Comparison of ENCODE assay signal across 19 mouse cellular contexts in genomic region chr13:58655552-58655951, GRCm38 (mm10). TPM values are rescaled to one million over a fixed set of nuclear protein-coding genes. Genes with fewer than 3 reads are reported as not detected.
DNase-seq lines count a peak whose midpoint lies in the region; ATAC-seq and TF ChIP-seq lines count a peak whose summit lies in the region.
"Had no signal": no experiment of that assay in that cellular context is flagged by ENCODE, and none has a peak within 500 bp of the region (broad histone marks: within the 10 kb centered on the region; RNA-seq: fewer than 3 reads in every experiment).

No protein-coding gene starts in this region.

- 85% methylated on average over 10 of the region's 10 CpGs for WGBS in kidney, postnatal 0 days
- 84% methylated on average over 10 of the region's 10 CpGs for WGBS in kidney, embryonic 16.5 days
- 82% methylated on average over 10 of the region's 10 CpGs for WGBS in thymus, adult 2 months

- no peaks in the 10 kb centered on the region for H3K36me3 ChIP-seq in kidney, postnatal 0 days (ENCODE audit: insufficient read depth, low read length)
- H3K36me3 ChIP-seq in kidney, embryonic 16.5 days (ENCODE audit: insufficient read depth, low read length): no peaks in the 10 kb centered on the region
- no peaks in the 10 kb centered on the region for H3K36me3 ChIP-seq in thymus, adult 2 months (ENCODE audit: control insufficient read depth, insufficient read depth, low read length)
- H3K36me3 ChIP-seq: limb, embryonic 12.5 days; neural tube, embryonic 13.5 days had no signal

- no peak overlapping the region for H3K4me2 ChIP-seq in kidney, postnatal 0 days (ENCODE audit: low read length)
- no peak overlapping the region for H3K4me2 ChIP-seq in kidney, embryonic 16.5 days (replicated peaks; ENCODE audit: low read depth, low read length)
- H3K4me2 ChIP-seq: limb, embryonic 12.5 days; neural tube, embryonic 13.5 days had no signal

- TF ChIP-seq POLR2A in thymus, adult 2 months (IDR thresholded peaks at IDR 0.05; ENCODE audit: control insufficient read depth, extremely low read depth, insufficient read depth, low read length, poor library complexity): no peak

- no peak for ATAC-seq in CD4-positive, CD25-positive, alpha-beta regulatory T cell, adult 4 months
- no peak for ATAC-seq in kidney, postnatal 0 days (replicated peaks; ENCODE audit: low FRiP score, low read depth)
- no peak for ATAC-seq in kidney, embryonic 16.5 days (ENCODE audit: low FRiP score, low TSS enrichment)

- H3K9me3 ChIP-seq in kidney, postnatal 0 days (replicated peaks; ENCODE audit: low read length): no peaks in the 10 kb centered on the region
- no peaks in the 10 kb centered on the region for H3K9me3 ChIP-seq in kidney, embryonic 16.5 days (ENCODE audit: low read length)
- H3K9me3 ChIP-seq: neural tube, embryonic 13.5 days had no signal

- peak; percentile 3 for DNase-seq in CD4-positive, CD25-positive, alpha-beta regulatory T cell, adult 2 months (ENCODE audit: low read depth, low spot score)
- no peak for DNase-seq in kidney, postnatal 0 days (ENCODE audit: low spot score)
- DNase-seq in thymus, postnatal 4 days: peak; percentile 38
- DNase-seq in thymus, adult 2 months: no peak
- DNase-seq in testis, postnatal 14 days (ENCODE audit: low spot score): peak; percentile 65
- DNase-seq in frontal cortex, postnatal 25 days (ENCODE audit: low spot score in 2 of 2): no peak
- DNase-seq: adrenal gland, adult 8-10 months; cerebellum, postnatal 36 days; heart, postnatal 36 days; kidney, postnatal 10 days; layer of hippocampus, postnatal 36 days; lung, postnatal 36 days; midbrain, embryonic 14.5 days; thymus, adult 18-20 months had no signal

- H3K9ac ChIP-seq in kidney, postnatal 0 days (ENCODE audit: low read depth, low read length): no peak overlapping the region
- H3K9ac ChIP-seq in kidney, embryonic 16.5 days (replicated peaks; ENCODE audit: low read length): no peak overlapping the region
- H3K9ac ChIP-seq: limb, embryonic 12.5 days; neural tube, embryonic 13.5 days had no signal

- TF ChIP-seq CTCF in kidney, postnatal 0 days (IDR thresholded peaks at IDR 0.05; ENCODE audit: low read depth): peak; percentile 35; the same call in 1 of the 2 replicates
- no peak for TF ChIP-seq CTCF in thymus, adult 2 months (IDR thresholded peaks at IDR 0.05; ENCODE audit: borderline replicate concordance, control insufficient read depth, extremely low read depth, insufficient read depth, low read length, poor library complexity)

- no peaks in the 10 kb centered on the region for H3K27me3 ChIP-seq in kidney, postnatal 0 days (ENCODE audit: insufficient read depth, low read length)
- H3K27me3 ChIP-seq in kidney, embryonic 16.5 days (ENCODE audit: insufficient read depth, low read length): no peaks in the 10 kb centered on the region
- no peaks in the 10 kb centered on the region for H3K27me3 ChIP-seq in thymus, adult 2 months (ENCODE audit: control insufficient read depth, insufficient read depth, low read length)
- H3K27me3 ChIP-seq: neural tube, embryonic 13.5 days had no signal

- no peak overlapping the region for H3K4me3 ChIP-seq in kidney, postnatal 0 days (replicated peaks; ENCODE audit: low read depth, low read length)
- no peak overlapping the region for H3K4me3 ChIP-seq in kidney, embryonic 16.5 days (ENCODE audit: low read length)
- H3K4me3 ChIP-seq in thymus, adult 2 months (ENCODE audit: control insufficient read depth, insufficient read depth, low read length): no peak overlapping the region
- H3K4me3 ChIP-seq: erythroblast, embryonic 14.5 days; limb, embryonic 12.5 days; neural tube, embryonic 13.5 days had no signal

- no peaks in the 10 kb centered on the region for H3K4me1 ChIP-seq in kidney, postnatal 0 days (replicated peaks; ENCODE audit: insufficient read depth, low read length)
- H3K4me1 ChIP-seq in kidney, embryonic 16.5 days (ENCODE audit: insufficient read depth, low read length): no peaks in the 10 kb centered on the region
- H3K4me1 ChIP-seq in thymus, adult 2 months (replicated peaks; ENCODE audit: control insufficient read depth, insufficient read depth, low read length): no peaks in the 10 kb centered on the region

- no peak overlapping the region for H3K27ac ChIP-seq in kidney, postnatal 0 days
- H3K27ac ChIP-seq in kidney, embryonic 16.5 days (ENCODE audit: low read length): no peak overlapping the region
- no peak overlapping the region for H3K27ac ChIP-seq in thymus, adult 2 months (ENCODE audit: control insufficient read depth, insufficient read depth, low read length)
- H3K27ac ChIP-seq: limb, embryonic 12.5 days; neural tube, embryonic 13.5 days had no signal

RNA-seq across cellular contexts. Expression of gene Slc28a3, which starts 44.9 kb away (rescaled TPM):
- polyA plus RNA-seq in CD4-positive, CD25-positive, alpha-beta regulatory T cell, adult 4 months (2017; shearing (Covaris generic)): under 1 TPM in 1 of 2 experiments, not detected in 1; 0.63 TPM
- polyA plus RNA-seq in kidney, postnatal 0 days (2015; fragmentation: Nextera tagmentation; extraction: Ambion mirVana): not detected in 2 replicates
- 0.08 TPM in 1 of 2 replicates, not detected in the other for polyA plus RNA-seq in kidney, embryonic 16.5 days (2015; fragmentation: Nextera tagmentation; extraction: Ambion mirVana)
- 0.07 and 0.09 TPM in 2 replicates for polyA plus RNA-seq in thymus, adult 2 months (2012; rRNA removed)
- polyA plus RNA-seq: erythroblast, embryonic 14.5 days; midbrain, embryonic 14.5 days had no signal

Comparison
In these comparisons a context has a peak if more than half of its experiments do, and no peak if none do; other contexts are left out.
1. DNase-seq: peak in CD4-positive, CD25-positive, alpha-beta regulatory T cell, adult 2 months (single experiment), thymus, postnatal 4 days (single experiment) and testis, postnatal 14 days (single experiment); none in kidney, postnatal 0 days (single experiment), thymus, adult 2 months (single experiment) and frontal cortex, postnatal 25 days (0 of 2).